Mouse (Mus musculus): ENCODE measurements around the gene Dydc2. TPM values are rescaled to one million over a fixed set of nuclear protein-coding genes. Genes with fewer than 3 reads are reported as not detected.
"Not testable (repeated sequence)": the region's sequence is repeated elsewhere in the genome, so short reads cannot be mapped to it uniquely, and the experiment has no call there.

Dydc2 gene
- polyA plus RNA-seq, 1 experiment: not detected

- no peak overlapping the region for H3K4me3 ChIP-seq (replicated peaks)
- TF ChIP-seq FLI1 (IDR thresholded peaks at IDR 0.05; ENCODE audit: low read length) (no peak), GATA1 (IDR thresholded peaks at IDR 0.05; ENCODE audit: borderline replicate concordance, low read length) (no peak)
- no peaks in the 10 kb centered on the region for H3K9me3 ChIP-seq
- no peaks in the 10 kb centered on the region for H3K36me3 ChIP-seq (replicated peaks; ENCODE audit: low read length)
- no peaks in the 10 kb centered on the region for H3K27me3 ChIP-seq (replicated peaks)
- H3K4me1 ChIP-seq: no peaks in the 10 kb centered on the region
These were observed 25.1 kb upstream of the Dydc2 start for GRCm38 (mm10) chr14:41094114-41094513.

DNA sequence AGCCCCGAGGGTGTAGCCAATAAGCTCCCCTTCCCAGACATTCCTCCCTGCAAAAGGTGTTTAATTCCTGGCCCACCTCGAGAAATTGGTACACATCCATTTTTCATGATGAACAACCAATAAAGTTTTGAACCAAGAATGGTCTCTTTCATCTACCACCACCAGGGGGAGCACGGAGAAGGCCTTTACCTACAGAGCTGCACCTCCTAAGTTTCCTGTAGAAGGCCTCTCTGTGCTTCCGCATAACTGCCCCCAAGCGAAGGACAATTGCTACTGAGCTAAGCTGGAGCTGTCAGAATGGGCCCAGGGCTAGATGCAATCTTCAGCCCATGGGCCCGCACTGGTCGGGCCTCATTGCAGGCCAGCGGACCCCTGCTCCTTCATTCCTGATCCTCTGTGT lies 21.8 kb upstream of the Dydc2 start:
- no peak for TF ChIP-seq GATA1 (IDR thresholded peaks at IDR 0.05; ENCODE audit: borderline replicate concordance, low read length)
- TF ChIP-seq FLI1 (IDR thresholded peaks at IDR 0.05; ENCODE audit: low read length): no peak
- Histone ChIP-seq H3K27me3 (replicated peaks) (no peaks in the 10 kb centered on the region), H3K4me3 (replicated peaks) (no peak overlapping the region), H3K9me3 (no peaks in the 10 kb centered on the region), H3K36me3 (replicated peaks; ENCODE audit: low read length) (no peaks in the 10 kb centered on the region), H3K4me1 (no peaks in the 10 kb centered on the region)

- no peaks in the 10 kb centered on the region for H3K36me3 ChIP-seq (replicated peaks; ENCODE audit: low read length)
- H3K4me1 ChIP-seq: no peaks in the 10 kb centered on the region
- no peak overlapping the region for H3K4me3 ChIP-seq (replicated peaks)
- no peaks in the 10 kb centered on the region for H3K27me3 ChIP-seq (replicated peaks)
- no peaks in the 10 kb centered on the region for H3K9me3 ChIP-seq
- no peak for TF ChIP-seq FLI1 (IDR thresholded peaks at IDR 0.05; ENCODE audit: low read length)
- TF ChIP-seq GATA1 (IDR thresholded peaks at IDR 0.05; ENCODE audit: borderline replicate concordance, low read length): no peak
These were observed 18.5 kb upstream of the Dydc2 start for GRCm38 (mm10) chr14:41087509-41087908.

DNA sequence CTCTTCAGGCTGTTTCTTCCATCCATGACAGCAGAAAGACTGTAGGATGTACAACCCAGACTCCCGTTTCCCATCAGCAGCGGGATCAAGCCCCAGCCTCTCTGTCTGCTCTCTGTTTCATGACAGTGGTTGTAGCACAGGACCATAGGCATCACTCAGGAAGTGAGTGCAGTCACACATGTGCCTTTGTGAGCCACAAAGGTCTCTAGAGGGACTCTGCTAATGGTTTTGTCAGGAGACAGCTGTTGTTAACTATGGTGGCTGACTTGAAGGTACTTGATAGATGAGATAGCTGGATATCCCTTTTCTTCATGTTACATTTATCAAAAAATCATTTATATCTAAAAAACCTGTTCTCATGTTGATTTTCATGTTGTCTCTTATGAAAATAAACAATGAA lies 13.4 kb upstream of the Dydc2 start:
- no peaks in the 10 kb centered on the region for H3K4me1 ChIP-seq
- no peaks in the 10 kb centered on the region for H3K9me3 ChIP-seq
- no peaks in the 10 kb centered on the region for H3K36me3 ChIP-seq (replicated peaks; ENCODE audit: low read length)
- H3K4me3 ChIP-seq (replicated peaks): no peak overlapping the region
- no peak for TF ChIP-seq GATA1 (IDR thresholded peaks at IDR 0.05; ENCODE audit: borderline replicate concordance, low read length)
- TF ChIP-seq FLI1 (IDR thresholded peaks at IDR 0.05; ENCODE audit: low read length): no peak
- no peaks in the 10 kb centered on the region for H3K27me3 ChIP-seq (replicated peaks)

DNA sequence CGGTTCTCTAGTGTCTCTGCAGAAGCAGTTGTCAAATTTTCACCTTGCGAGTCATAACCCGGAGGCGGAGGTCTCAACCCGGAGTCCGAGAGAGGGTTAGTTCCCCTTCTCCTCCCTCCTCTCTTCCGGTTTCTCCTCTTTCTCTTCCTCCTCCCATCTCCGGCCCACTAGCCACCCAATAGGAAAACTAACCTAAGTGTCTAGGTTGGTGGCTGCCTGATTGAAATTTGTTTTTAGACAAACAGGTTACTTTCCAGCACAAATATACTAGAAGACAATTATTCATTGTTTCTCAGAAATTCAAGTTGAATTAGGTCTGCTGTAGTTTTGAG lies 3.9 kb upstream of the Dydc2 start:
- peaks cover 6% of the 10 kb centered on the region for H3K4me1 ChIP-seq
- no peaks in the 10 kb centered on the region for H3K9me3 ChIP-seq
- H3K36me3 ChIP-seq (replicated peaks; ENCODE audit: low read length): no peaks in the 10 kb centered on the region
- peaks cover 10% of the 10 kb centered on the region for H3K27me3 ChIP-seq (replicated peaks)
- no peak for TF ChIP-seq GATA1 (IDR thresholded peaks at IDR 0.05; ENCODE audit: borderline replicate concordance, low read length)
- TF ChIP-seq FLI1 (IDR thresholded peaks at IDR 0.05; ENCODE audit: low read length): no peak
- peak overlapping the region; percentile 88 for H3K4me3 ChIP-seq (replicated peaks)

- Histone ChIP-seq H3K9me3 (no peaks in the 10 kb centered on the region), H3K36me3 (replicated peaks; ENCODE audit: low read length) (no peaks in the 10 kb centered on the region), H3K4me1 (peaks cover 6% of the 10 kb centered on the region), H3K27me3 (replicated peaks) (peaks cover 10% of the 10 kb centered on the region), H3K4me3 (replicated peaks) (peak within 1 kb of the TSS; percentile 88)
- TF ChIP-seq GATA1 (IDR thresholded peaks at IDR 0.05; ENCODE audit: borderline replicate concordance, low read length) (no peak), FLI1 (IDR thresholded peaks at IDR 0.05; ENCODE audit: low read length) (no peak)
These were observed 3.4 kb upstream of the Dydc2 start, which contains the start of gene Dydc1 for GRCm38 (mm10) chr14:41072229-41072943. Gene Dydc1 (plus strand): TSS chr14:41072911.

DNA sequence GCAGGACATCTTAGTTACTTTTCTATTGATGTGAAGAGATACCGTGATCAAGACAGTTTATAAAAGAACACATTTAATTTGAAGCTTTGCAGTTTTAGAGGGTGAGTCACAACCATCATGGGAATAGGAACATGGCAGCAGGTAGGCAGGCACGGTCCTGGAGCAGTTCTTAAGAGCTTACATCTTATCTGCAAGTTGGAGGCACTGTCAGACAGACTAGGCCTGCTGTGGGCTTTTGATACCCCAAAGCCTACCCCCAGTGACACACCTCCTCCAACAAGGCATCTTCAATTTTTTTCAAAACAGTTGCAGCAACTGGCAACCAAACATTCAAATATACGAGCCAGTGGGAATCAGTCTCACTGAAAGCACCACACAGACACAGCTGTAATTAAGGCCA lies 1.3 kb upstream of the Dydc2 start:
- TF ChIP-seq FLI1 (IDR thresholded peaks at IDR 0.05; ENCODE audit: low read length) (no peak), GATA1 (IDR thresholded peaks at IDR 0.05; ENCODE audit: borderline replicate concordance, low read length) (no peak)
- no peaks in the 10 kb centered on the region for H3K9me3 ChIP-seq
- no peaks in the 10 kb centered on the region for H3K36me3 ChIP-seq (replicated peaks; ENCODE audit: low read length)
- peaks cover 6% of the 10 kb centered on the region for H3K4me1 ChIP-seq
- peaks cover 10% of the 10 kb centered on the region for H3K27me3 ChIP-seq (replicated peaks)
- H3K4me3 ChIP-seq (replicated peaks): no peak overlapping the region

DNA sequence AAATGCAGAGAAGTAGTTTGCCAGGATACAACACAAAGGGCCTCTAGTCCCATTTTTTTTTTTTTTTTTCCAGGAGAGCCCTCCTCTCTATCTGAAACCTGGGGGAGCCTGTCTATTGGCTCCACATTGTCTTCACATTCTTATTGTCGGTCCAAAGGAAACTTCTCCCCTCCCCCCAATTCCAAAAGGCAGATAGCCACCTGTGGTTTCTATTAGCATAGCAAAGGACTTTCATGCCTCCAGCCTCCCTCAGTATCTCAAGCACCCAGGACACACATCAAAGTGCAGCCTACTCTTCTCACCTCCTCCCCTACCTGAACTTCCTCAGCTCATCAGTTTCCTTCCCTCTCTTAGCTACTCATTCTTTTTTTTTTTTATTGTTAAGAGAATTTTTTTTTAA lies 2.6 kb downstream of the Dydc2 start:
- no peak for TF ChIP-seq GATA1 (IDR thresholded peaks at IDR 0.05; ENCODE audit: borderline replicate concordance, low read length)
- Histone ChIP-seq H3K36me3 (replicated peaks; ENCODE audit: low read length) (no peaks in the 10 kb centered on the region), H3K4me1 (no peaks in the 10 kb centered on the region), H3K4me3 (replicated peaks) (no peak overlapping the region), H3K9me3 (no peaks in the 10 kb centered on the region), H3K27me3 (replicated peaks) (no peaks in the 10 kb centered on the region)

DNA sequence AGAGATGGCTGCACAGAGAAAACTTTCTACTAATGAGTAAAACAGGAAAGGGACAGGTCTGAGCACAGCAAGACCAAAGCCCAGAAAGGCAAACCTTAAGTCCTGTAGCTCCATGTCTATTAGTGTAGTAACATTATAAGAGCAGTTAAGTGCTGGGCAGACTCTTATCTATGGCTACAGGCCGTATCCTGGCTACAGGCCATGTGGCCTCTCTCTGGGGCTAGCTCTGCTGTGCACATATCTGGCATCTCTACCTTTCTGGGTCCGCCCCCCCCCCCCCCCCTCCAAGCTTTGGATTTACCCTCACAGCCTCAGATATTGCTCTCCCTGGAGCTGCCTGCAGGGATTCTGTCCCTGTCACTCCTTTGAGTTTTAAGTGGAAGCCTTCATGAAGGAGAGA lies 3.8 kb downstream of the Dydc2 start:
- H3K4me1 ChIP-seq: no peaks in the 10 kb centered on the region
- H3K4me3 ChIP-seq (replicated peaks): no peak overlapping the region
- no peaks in the 10 kb centered on the region for H3K27me3 ChIP-seq (replicated peaks)
- no peaks in the 10 kb centered on the region for H3K9me3 ChIP-seq
- H3K36me3 ChIP-seq (replicated peaks; ENCODE audit: low read length): no peaks in the 10 kb centered on the region
- no peak for TF ChIP-seq FLI1 (IDR thresholded peaks at IDR 0.05; ENCODE audit: low read length)
- no peak for TF ChIP-seq GATA1 (IDR thresholded peaks at IDR 0.05; ENCODE audit: borderline replicate concordance, low read length)

- H3K4me1 ChIP-seq; H3K4me3 ChIP-seq (replicated peaks); H3K9me3 ChIP-seq; H3K36me3 ChIP-seq (replicated peaks; ENCODE audit: low read length); H3K27me3 ChIP-seq (replicated peaks): not testable (repeated sequence)
These were observed 15.8 kb downstream of the Dydc2 start for GRCm38 (mm10) chr14:41053190-41053589.

DNA sequence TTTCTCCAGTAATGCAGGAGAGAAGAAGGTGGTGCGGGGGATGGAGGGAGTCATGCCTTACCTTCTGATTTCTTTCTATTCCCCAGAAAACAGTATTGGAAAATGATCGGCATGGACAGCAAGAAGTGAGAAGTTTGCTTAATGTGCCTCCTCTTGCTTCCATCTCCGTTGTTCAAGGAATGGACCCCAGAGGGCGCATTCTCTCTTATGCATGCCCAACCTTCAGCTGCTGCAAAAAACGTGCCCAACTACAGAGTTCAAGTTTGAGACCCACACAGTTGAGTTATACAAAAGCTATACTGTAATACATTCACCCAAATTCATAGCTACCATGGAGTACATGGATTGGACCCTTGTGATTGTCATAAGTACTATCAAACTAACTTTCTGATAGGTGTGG lies 16.5 kb downstream of the Dydc2 start:
- TF ChIP-seq FLI1 (IDR thresholded peaks at IDR 0.05; ENCODE audit: low read length): no peak
- TF ChIP-seq GATA1 (IDR thresholded peaks at IDR 0.05; ENCODE audit: borderline replicate concordance, low read length): no peak
- Histone ChIP-seq H3K4me1 (no peaks in the 10 kb centered on the region), H3K4me3 (replicated peaks) (no peak overlapping the region), H3K9me3 (no peaks in the 10 kb centered on the region), H3K36me3 (replicated peaks; ENCODE audit: low read length) (no peaks in the 10 kb centered on the region), H3K27me3 (replicated peaks) (no peaks in the 10 kb centered on the region)
